Mouse (Mus musculus): Measurements from ENCODE around the gene Ces4a. TPM values are rescaled to one million over a fixed set of nuclear protein-coding genes. Genes with fewer than 3 reads are reported as not detected.
"Not testable (repeated sequence)": the region's sequence is repeated elsewhere in the genome, so short reads cannot be mapped to it uniquely, and the experiment has no call there.

Ces4a gene
- polyA plus RNA-seq, 1 experiment from 2014 or later, result not detected

DNA sequence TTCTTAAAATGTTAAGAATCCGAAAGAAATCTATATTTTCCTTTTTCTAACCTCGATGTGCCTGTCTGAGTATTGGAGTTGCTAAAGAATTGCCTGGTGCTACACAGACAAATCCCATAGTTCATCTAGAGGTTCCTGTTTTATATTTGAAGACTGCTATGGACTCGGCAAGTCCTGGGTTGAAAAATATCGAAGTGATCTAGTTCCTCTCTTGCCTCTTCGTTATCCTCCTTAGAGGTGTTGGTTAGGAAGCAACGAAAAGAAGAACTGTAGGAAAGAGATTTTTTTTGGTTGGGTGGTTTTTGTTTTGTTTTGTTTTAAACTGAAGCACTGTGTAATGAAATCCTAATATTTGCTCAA lies 40.4 kb downstream of the Ces4a start:
- no peak for TF ChIP-seq CTCF (IDR thresholded peaks at IDR 0.05; ENCODE audit: low read depth)
- ATAC-seq, result no peak
- H3K4me3 ChIP-seq (ENCODE audit: low read depth, low read length), result peak overlapping the region; percentile 90

DNA sequence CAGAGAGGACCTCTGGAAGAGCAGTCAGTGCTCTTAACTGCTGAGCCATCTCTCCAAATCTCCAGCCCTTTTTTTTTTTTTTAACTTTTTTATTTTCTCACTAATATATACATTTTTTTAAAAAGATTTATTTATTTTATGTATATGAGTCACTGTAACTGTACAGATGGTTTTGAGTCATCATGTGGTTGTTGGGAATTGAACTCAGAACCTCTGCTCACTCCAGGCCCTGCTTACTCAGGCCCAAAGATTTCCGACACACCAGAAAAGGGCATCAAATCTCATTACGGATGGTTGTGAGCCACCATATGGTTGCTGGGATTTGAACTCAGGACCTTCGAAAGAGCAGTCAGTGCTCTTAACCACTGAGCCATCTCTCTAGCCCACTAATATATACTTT lies 43.7 kb downstream of the Ces4a start:
- H3K9ac ChIP-seq (ENCODE audit: low read depth, low read length); H3K27ac ChIP-seq (ENCODE audit: low read depth, low read length); H3K36me3 ChIP-seq (ENCODE audit: control insufficient read depth, insufficient read depth); H3K4me1 ChIP-seq (replicated peaks; ENCODE audit: control insufficient read depth, insufficient read depth, low read length); H3K4me3 ChIP-seq (ENCODE audit: low read depth, low read length); H3K27me3 ChIP-seq (replicated peaks; ENCODE audit: control insufficient read depth, insufficient read depth, low read length); ATAC-seq; H3K9me3 ChIP-seq (ENCODE audit: control insufficient read depth); H3K4me2 ChIP-seq (replicated peaks; ENCODE audit: low read depth): not testable (repeated sequence)
- WGBS, result 97% methylated on average over 3 of the region's 3 CpGs

More for the DNA sequence above, 40.4 kb downstream of the Ces4a start:
- H3K9me3 ChIP-seq (ENCODE audit: control insufficient read depth), result no peaks in the 10 kb centered on the region
- 13% methylated on average over 6 of the region's 6 CpGs for WGBS
- peak overlapping the region; percentile 86 for H3K9ac ChIP-seq (ENCODE audit: low read depth, low read length)
- H3K4me1 ChIP-seq (replicated peaks; ENCODE audit: control insufficient read depth, insufficient read depth, low read length), result no peaks in the 10 kb centered on the region
- no peak overlapping the region for H3K27ac ChIP-seq (ENCODE audit: low read depth, low read length)
- peaks cover 6% of the 10 kb centered on the region; the same call in 1 of the 2 replicates for H3K36me3 ChIP-seq (ENCODE audit: control insufficient read depth, insufficient read depth)
- H3K4me2 ChIP-seq (replicated peaks; ENCODE audit: low read depth), result peak overlapping the region; percentile 71
- no peaks in the 10 kb centered on the region for H3K27me3 ChIP-seq (replicated peaks; ENCODE audit: control insufficient read depth, insufficient read depth, low read length)

DNA sequence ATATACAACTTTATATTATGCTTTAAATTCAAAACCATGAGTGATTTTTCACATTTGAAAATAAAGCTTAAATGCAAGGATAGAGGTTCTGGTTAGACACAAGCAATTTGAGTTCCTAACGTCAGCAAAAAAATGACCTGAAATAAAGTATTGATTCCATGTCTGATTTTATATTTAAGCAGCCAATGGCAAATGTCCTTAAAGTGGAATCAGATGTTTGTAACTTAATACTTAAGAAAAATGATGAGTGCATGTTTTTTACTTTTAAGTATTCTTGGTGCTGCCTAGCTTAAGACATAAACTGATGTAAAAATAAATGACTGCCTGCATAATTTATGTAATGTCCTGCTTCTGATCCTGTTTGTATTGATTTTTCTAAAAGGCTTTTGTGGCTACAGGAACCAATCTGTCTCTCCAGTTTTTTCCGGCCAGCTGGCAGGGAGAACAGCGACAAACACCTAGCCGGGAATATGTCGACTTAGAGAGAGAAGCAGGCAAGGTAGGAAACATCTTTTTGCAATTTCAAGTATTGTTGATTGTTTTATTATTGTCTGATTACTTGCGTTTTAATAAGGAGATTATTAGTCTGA lies 46.7 kb downstream of the Ces4a start:
- no peak overlapping the region for H3K4me3 ChIP-seq (ENCODE audit: low read depth, low read length)
- no peaks in the 10 kb centered on the region for H3K9me3 ChIP-seq (ENCODE audit: control insufficient read depth)
- H3K9ac ChIP-seq (ENCODE audit: low read depth, low read length), result no peak overlapping the region
- peaks cover 9% of the 10 kb centered on the region; the same call in 1 of the 2 replicates for H3K36me3 ChIP-seq (ENCODE audit: control insufficient read depth, insufficient read depth)
- no peaks in the 10 kb centered on the region for H3K4me1 ChIP-seq (replicated peaks; ENCODE audit: control insufficient read depth, insufficient read depth, low read length)
- no peak for TF ChIP-seq CTCF (IDR thresholded peaks at IDR 0.05; ENCODE audit: low read depth)
- no peak for ATAC-seq
- no peak overlapping the region for H3K4me2 ChIP-seq (replicated peaks; ENCODE audit: low read depth)
- no peaks in the 10 kb centered on the region for H3K27me3 ChIP-seq (replicated peaks; ENCODE audit: control insufficient read depth, insufficient read depth, low read length)
- H3K27ac ChIP-seq (ENCODE audit: low read depth, low read length), result no peak overlapping the region
- WGBS, result 82% methylated on average over 6 of the region's 6 CpGs

DNA sequence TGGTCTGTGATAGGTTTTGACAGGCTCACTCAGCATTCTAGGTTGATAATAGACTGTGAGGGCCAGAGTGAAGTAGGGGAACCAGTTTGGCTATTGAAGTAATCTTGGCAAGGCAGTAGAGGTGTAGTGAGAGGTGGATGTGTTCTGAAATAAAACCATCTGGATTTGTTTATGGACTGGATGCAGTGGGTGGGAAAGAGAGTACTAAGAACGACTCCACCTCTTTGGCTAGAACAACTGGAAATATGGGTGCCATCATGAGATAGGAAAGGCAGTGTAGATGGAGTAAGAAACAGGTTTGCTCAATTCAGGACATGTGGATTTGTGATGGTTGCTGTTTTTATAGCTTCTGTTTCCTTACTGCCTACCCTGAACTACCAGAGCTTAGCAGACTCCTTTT lies 50.6 kb downstream of the Ces4a start:
- WGBS, result 54% methylated on average over 1 of the region's 1 CpGs
- Histone ChIP-seq H3K4me1 (replicated peaks; ENCODE audit: control insufficient read depth, insufficient read depth, low read length) (no peaks in the 10 kb centered on the region), H3K9me3 (ENCODE audit: control insufficient read depth) (no peaks in the 10 kb centered on the region), H3K36me3 (ENCODE audit: control insufficient read depth, insufficient read depth) (0 out of 2 replicates have a peak, but pooled peaks cover 3% of the 10 kb centered on the region), H3K27ac (ENCODE audit: low read depth, low read length) (no peak overlapping the region), H3K4me3 (ENCODE audit: low read depth, low read length) (no peak overlapping the region), H3K4me2 (replicated peaks; ENCODE audit: low read depth) (no peak overlapping the region), H3K27me3 (replicated peaks; ENCODE audit: control insufficient read depth, insufficient read depth, low read length) (no peaks in the 10 kb centered on the region), H3K9ac (ENCODE audit: low read depth, low read length) (no peak overlapping the region)
- no peak for TF ChIP-seq CTCF (IDR thresholded peaks at IDR 0.05; ENCODE audit: low read depth)
- no peak for ATAC-seq

DNA sequence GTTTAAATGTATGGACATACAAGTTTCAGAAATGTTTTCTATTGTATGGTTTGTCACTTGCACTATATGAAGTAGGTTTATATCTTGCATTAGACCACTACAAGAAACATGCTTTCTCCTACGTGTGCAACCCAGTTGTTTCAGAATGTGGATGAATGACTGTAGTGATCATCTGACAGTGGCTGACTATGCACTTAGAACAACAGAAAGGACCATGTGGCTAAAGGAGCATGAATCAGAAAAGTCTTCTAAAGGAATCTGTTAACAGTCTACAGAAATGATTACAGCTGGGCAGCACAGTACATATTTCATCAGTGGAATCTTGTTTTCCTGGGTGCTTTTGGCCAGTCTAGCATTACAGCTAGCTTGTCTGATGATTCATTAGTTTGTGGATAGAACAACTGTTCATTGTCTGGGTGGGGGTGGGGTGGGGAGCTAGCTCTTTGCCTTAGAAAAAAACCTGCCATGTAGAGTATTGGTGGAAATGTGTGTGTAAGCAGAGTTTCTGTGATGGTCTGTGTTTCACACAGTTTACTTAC lies 54.9 kb downstream of the Ces4a start:
- Histone ChIP-seq H3K4me2 (replicated peaks; ENCODE audit: low read depth) (no peak overlapping the region), H3K27me3 (replicated peaks; ENCODE audit: control insufficient read depth, insufficient read depth, low read length) (no peaks in the 10 kb centered on the region), H3K36me3 (ENCODE audit: control insufficient read depth, insufficient read depth) (no peaks in the 10 kb centered on the region), H3K9ac (ENCODE audit: low read depth, low read length) (no peak overlapping the region), H3K9me3 (ENCODE audit: control insufficient read depth) (no peaks in the 10 kb centered on the region), H3K27ac (ENCODE audit: low read depth, low read length) (no peak overlapping the region), H3K4me1 (replicated peaks; ENCODE audit: control insufficient read depth, insufficient read depth, low read length) (no peaks in the 10 kb centered on the region), H3K4me3 (ENCODE audit: low read depth, low read length) (no peak overlapping the region)
- WGBS, result 40% methylated on average over 1 of the region's 1 CpGs
- TF ChIP-seq CTCF (IDR thresholded peaks at IDR 0.05; ENCODE audit: low read depth), result no peak
- no peak for ATAC-seq

DNA sequence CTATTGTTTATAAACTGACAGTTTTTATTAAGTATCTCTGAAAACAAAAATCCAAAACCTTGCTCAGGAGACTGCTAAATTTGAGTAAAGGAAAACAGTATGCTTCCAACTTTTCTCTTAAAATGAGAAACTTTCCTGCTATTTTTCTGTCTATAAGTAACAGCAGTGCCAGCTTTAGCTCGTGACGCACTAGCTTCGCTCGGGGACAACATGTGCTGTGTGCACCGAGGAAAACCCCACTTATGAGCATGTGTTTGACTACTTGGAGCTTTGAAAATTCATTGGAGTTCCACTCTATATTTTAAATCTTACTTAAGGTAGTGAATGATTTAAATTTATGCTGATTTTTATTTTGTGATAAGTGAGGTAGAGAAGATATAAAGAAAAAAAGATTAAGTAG lies 60.6 kb downstream of the Ces4a start:
- H3K36me3 ChIP-seq (ENCODE audit: control insufficient read depth, insufficient read depth), result peaks cover 30% of the 10 kb centered on the region
- H3K27me3 ChIP-seq (replicated peaks; ENCODE audit: control insufficient read depth, insufficient read depth, low read length), result no peaks in the 10 kb centered on the region
- H3K9ac ChIP-seq (ENCODE audit: low read depth, low read length), result no peak overlapping the region
- ATAC-seq, result no peak
- no peak overlapping the region for H3K27ac ChIP-seq (ENCODE audit: low read depth, low read length)
- no peak overlapping the region for H3K4me3 ChIP-seq (ENCODE audit: low read depth, low read length)
- H3K4me1 ChIP-seq (replicated peaks; ENCODE audit: control insufficient read depth, insufficient read depth, low read length), result no peaks in the 10 kb centered on the region
- no peak for TF ChIP-seq CTCF (IDR thresholded peaks at IDR 0.05; ENCODE audit: low read depth)
- H3K4me2 ChIP-seq (replicated peaks; ENCODE audit: low read depth), result no peak overlapping the region
- H3K9me3 ChIP-seq (ENCODE audit: control insufficient read depth), result no peaks in the 10 kb centered on the region
- 96% methylated on average over 5 of the region's 5 CpGs for WGBS

Other genes with a start within 250 kb of the Ces4a start
- 161 and 172 TPM in 2 replicates for gene Ces2e, start 205.5 kb upstream of the Ces4a start, polyA plus RNA-seq (2015; fragmentation: Nextera tagmentation; extraction: Ambion mirVana)
- not detected in 2 replicates for gene Ces2f, start 184.4 kb upstream of the Ces4a start, polyA plus RNA-seq (2015; fragmentation: Nextera tagmentation; extraction: Ambion mirVana)
- 1.1 and 1.2 TPM in 2 replicates for gene Ces2g, start 170.1 kb upstream of the Ces4a start, polyA plus RNA-seq (2015; fragmentation: Nextera tagmentation; extraction: Ambion mirVana)
- gene Ces2h, start 130.9 kb upstream of the Ces4a start, polyA plus RNA-seq (2015; fragmentation: Nextera tagmentation; extraction: Ambion mirVana), result not detected in 2 replicates
- 0.08 TPM in 1 of 2 replicates, not detected in the other for gene Ces3a, start 83.2 kb upstream of the Ces4a start, polyA plus RNA-seq (2015; fragmentation: Nextera tagmentation; extraction: Ambion mirVana)
- gene Ces3b, start 48.0 kb upstream of the Ces4a start, polyA plus RNA-seq (2015; fragmentation: Nextera tagmentation; extraction: Ambion mirVana), result not detected in 2 replicates
- 18.9 and 21.8 TPM in 2 replicates for gene Cbfb, start 38.9 kb downstream of the Ces4a start, polyA plus RNA-seq (2015; fragmentation: Nextera tagmentation; extraction: Ambion mirVana)
- 14.3 and 14.8 TPM in 2 replicates for gene D230025D16Rik, start 93.3 kb downstream of the Ces4a start, polyA plus RNA-seq (2015; fragmentation: Nextera tagmentation; extraction: Ambion mirVana)
- 7.1 and 8.1 TPM in 2 replicates for gene B3gnt9, start 123.4 kb downstream of the Ces4a start, polyA plus RNA-seq (2015; fragmentation: Nextera tagmentation; extraction: Ambion mirVana)
- gene Tradd, start 132.8 kb downstream of the Ces4a start, polyA plus RNA-seq (2015; fragmentation: Nextera tagmentation; extraction: Ambion mirVana), result 50.6 TPM in 2 replicates
- 6.0 and 6.2 TPM in 2 replicates for gene Fbxl8, start 132.8 kb downstream of the Ces4a start, polyA plus RNA-seq (2015; fragmentation: Nextera tagmentation; extraction: Ambion mirVana)
- gene Hsf4, start 138.0 kb downstream of the Ces4a start, polyA plus RNA-seq (2015; fragmentation: Nextera tagmentation; extraction: Ambion mirVana), result 0.27 and 0.48 TPM in 2 replicates
- 0.76 and 0.90 TPM in 2 replicates for gene Nol3, start 144.3 kb downstream of the Ces4a start, polyA plus RNA-seq (2015; fragmentation: Nextera tagmentation; extraction: Ambion mirVana)
- gene 4931428F04Rik, start 158.1 kb downstream of the Ces4a start, polyA plus RNA-seq (2015; fragmentation: Nextera tagmentation; extraction: Ambion mirVana), result 1.5 and 1.7 TPM in 2 replicates
- 2.5 and 3.1 TPM in 2 replicates for gene Exoc3l, start 164.3 kb downstream of the Ces4a start, polyA plus RNA-seq (2015; fragmentation: Nextera tagmentation; extraction: Ambion mirVana)
- gene E2f4, start 165.9 kb downstream of the Ces4a start, polyA plus RNA-seq (2015; fragmentation: Nextera tagmentation; extraction: Ambion mirVana), result 36.6 and 42.0 TPM in 2 replicates
- gene Elmo3, start 173.8 kb downstream of the Ces4a start, polyA plus RNA-seq (2015; fragmentation: Nextera tagmentation; extraction: Ambion mirVana), result 34.2 TPM in 2 replicates
- gene Lrrc29, start 194.5 kb downstream of the Ces4a start, polyA plus RNA-seq (2015; fragmentation: Nextera tagmentation; extraction: Ambion mirVana), result 3.8 and 3.9 TPM in 2 replicates
- gene Tmem208, start 194.6 kb downstream of the Ces4a start, polyA plus RNA-seq (2015; fragmentation: Nextera tagmentation; extraction: Ambion mirVana), result 167 and 184 TPM in 2 replicates
- gene Fhod1, start 216.2 kb downstream of the Ces4a start, polyA plus RNA-seq (2015; fragmentation: Nextera tagmentation; extraction: Ambion mirVana), result 1.3 and 1.6 TPM in 2 replicates
- gene Slc9a5, start 217.0 kb downstream of the Ces4a start, polyA plus RNA-seq (2015; fragmentation: Nextera tagmentation; extraction: Ambion mirVana), result 0.31 and 0.40 TPM in 2 replicates
- gene Plekhg4, start 241.5 kb downstream of the Ces4a start, polyA plus RNA-seq (2015; fragmentation: Nextera tagmentation; extraction: Ambion mirVana), result 0.13 and 0.20 TPM in 2 replicates

Data from intestine, postnatal 0 days (tissue).